Mouse (Mus musculus) CD4-positive, CD25-positive, alpha-beta regulatory T cell (primary cell): ENCODE data around the gene Rrp1b. TPM values are rescaled to one million over a fixed set of nuclear protein-coding genes. Genes with fewer than 3 reads are reported as not detected.

Experiments
- polyA plus RNA-seq: library from polyadenylated mRNA; unstranded; fragments of 100-300 nt; shearing (Covaris generic); gene quantifications from one replicate; pipeline ENCODE4 v1.2.1, GENCODE M21; 2017

The Rrp1b gene
- polyA plus RNA-seq, result 57.4 TPM

DNA sequence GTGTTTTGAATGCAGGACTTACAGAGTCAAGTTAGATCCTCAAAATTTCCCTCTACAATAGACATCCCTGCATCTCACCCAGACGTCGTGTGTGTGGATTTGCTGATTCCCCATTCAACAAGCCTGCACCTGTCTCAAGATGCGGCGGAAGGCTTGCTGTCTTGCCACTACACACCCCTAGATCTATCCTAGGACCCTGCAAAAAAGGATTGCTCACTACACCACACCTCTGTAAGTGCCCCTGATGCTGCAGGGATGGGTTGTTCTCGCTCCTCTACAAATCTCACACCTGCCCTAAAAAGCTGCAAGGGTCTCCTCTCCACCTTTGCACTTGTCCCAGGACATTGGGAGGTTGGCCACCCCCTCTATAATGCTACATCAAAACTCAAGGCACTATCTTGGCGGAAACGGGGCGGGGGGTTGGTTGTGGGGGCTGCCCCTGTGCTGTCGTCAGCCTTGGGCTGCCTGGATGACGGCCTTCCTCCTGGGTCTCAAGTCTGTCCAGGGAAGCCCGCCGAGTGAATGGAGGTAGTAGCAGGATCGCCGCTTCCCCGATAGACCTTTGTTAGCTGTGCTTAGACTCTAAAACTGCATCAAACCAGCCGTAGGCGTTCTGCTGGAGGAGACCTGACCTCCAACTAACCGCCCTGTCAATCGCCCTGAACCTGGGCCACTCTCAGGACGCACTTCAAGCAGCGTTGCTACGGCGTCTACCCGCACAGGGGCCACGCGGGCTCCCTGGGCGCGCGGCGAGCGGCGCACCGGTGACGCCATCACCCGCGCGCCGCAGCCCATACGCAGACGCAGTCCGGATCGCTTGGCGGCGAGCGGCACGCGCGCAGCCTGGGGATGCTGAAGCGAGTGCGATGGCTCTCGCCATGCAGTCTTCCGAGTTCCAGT is at the start of gene Rrp1b, which contains the start of gene Hsf2bp:
Gene Rrp1b, plus strand, starts transcription at position 492 of the 900 bp plus-strand sequence.
Gene Hsf2bp, minus strand, starts transcription at position 741 of the 900 bp plus-strand sequence.

Other genes starting within 250 kb of the Rrp1b start
- gene Sik1, start 180.3 kb upstream of the Rrp1b start, polyA plus RNA-seq, result 26.3 TPM
- gene Hsf2bp, start 249 bp downstream of the Rrp1b start, polyA plus RNA-seq, result 0.93 TPM
- gene Notch3, start 130.8 kb downstream of the Rrp1b start, polyA plus RNA-seq, result 0.06 TPM
- gene Ephx3, start 153.4 kb downstream of the Rrp1b start, polyA plus RNA-seq, result not detected
- 212 TPM for gene Brd4, start 248.6 kb downstream of the Rrp1b start, polyA plus RNA-seq